Mouse (Mus musculus) spleen, postnatal 10 days (tissue): ENCODE measurements around the gene Gm6890.
"Not testable (repeated sequence)": the region's sequence is repeated elsewhere in the genome, so short reads cannot be mapped to it uniquely, and the experiment has no call there.

ENCODE experiments used
- DNase-seq, 2 experiments: peaks; one replicate each; pipeline ENCODE4 v3.0.0; 2021 to 2022; ENCODE audit warnings: low spot score in 2 of 2

Gm6890 gene

DNA sequence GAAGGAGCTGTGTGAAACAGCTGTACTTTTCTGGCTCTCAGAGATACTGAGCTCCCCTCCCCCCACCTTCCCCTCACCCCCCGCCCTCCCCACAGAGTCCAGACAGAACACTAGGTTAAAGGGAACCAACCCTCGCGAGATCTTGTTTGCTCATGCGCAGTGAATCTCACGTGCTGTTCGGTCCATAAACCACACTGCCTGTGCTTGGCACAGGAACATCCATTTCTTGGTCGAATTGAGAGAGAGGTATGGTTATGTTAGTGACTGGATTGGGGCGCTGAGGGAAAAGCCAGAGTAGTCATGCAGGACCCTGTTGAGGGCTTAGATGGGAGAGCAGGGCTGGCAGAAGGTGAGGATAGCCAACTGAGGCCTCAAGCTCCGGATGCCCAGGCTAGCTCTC, at the start of gene Gm6890:
TSS of gene Gm6890 (plus strand) at position 301 of the 400 bp plus-strand sequence.
- DNase-seq = not testable (repeated sequence)

GRCm38 (mm10) chrX:74726195-74726594, 14.5 kb upstream of the Gm6890 start:
- DNase-seq = not testable (repeated sequence)

- DNase-seq = not testable (repeated sequence)
These were observed 30.0 kb downstream of the Gm6890 start for GRCm38 (mm10) chrX:74770715-74771114.
